Mouse (Mus musculus): ENCODE measurements around the gene Sncg. TPM values are rescaled to one million over a fixed set of nuclear protein-coding genes. Genes with fewer than 3 reads are reported as not detected.
"Not testable (repeated sequence)": the region's sequence is repeated elsewhere in the genome, so short reads cannot be mapped to it uniquely, and the experiment has no call there.

The Sncg gene
- 130 and 136 TPM in 2 replicates for polyA plus RNA-seq (2016; fragmentation: Nextera tagmentation; extraction: Ambion mirVana)

- Histone ChIP-seq H3K27ac (peak within 1 kb of the TSS; percentile 66), H3K27me3 (no peaks in the 10 kb centered on the region), H3K4me3 (peak within 1 kb of the TSS; percentile 13), H3K4me1 (peaks cover 21% of the 10 kb centered on the region), H3K4me2 (replicated peaks) (peak within 1 kb of the TSS; percentile 21; the same call in 1 of the 2 replicates), H3K9me3 (replicated peaks) (no peaks in the 10 kb centered on the region), H3K36me3 (no peaks in the 10 kb centered on the region), H3K9ac (0 out of 2 replicates have a peak within 1 kb of the TSS, but pooled peaks have one; percentile 10)
- WGBS: 38% methylated on average over 10 of the region's 10 CpGs
- peak; percentile 61 for ATAC-seq (ENCODE audit: low FRiP score)
Measured at GRCm38 (mm10) chr14:34374577-34374976, at the start of gene Sncg. Gene Sncg, minus strand, starts transcription at chr14:34374789.

DNA sequence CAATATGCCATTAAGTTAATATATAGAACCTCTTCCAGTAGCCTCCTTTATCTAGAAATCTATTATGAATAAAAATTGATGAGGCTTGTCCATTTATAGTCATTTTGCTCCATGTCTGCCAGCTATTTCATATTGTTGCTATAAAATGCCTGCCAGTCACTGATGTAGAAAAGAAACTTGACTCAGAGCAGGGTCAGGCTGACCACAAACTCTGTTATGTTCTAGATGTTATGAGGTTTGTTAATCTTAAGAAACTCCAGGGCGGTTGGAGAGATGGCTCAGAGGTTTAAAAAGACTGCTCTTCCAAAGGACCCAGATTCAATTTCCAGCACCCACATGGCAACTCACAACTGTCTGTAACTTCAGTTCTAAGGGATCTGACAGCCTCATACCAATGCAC lies 46.5 kb upstream of the Sncg start:
- 85% methylated on average over 1 of the region's 1 CpGs for WGBS
- H3K4me3 ChIP-seq: no peak overlapping the region
- H3K4me2 ChIP-seq (replicated peaks): no peak overlapping the region
- ATAC-seq (ENCODE audit: low FRiP score): no peak
- H3K27ac ChIP-seq: no peak overlapping the region
- no peak overlapping the region for H3K9ac ChIP-seq
- no peaks in the 10 kb centered on the region for H3K27me3 ChIP-seq
- peaks cover 38% of the 10 kb centered on the region for H3K36me3 ChIP-seq
- H3K9me3 ChIP-seq (replicated peaks): no peaks in the 10 kb centered on the region
- H3K4me1 ChIP-seq: no peaks in the 10 kb centered on the region

- Histone ChIP-seq H3K36me3 (peaks cover 56% of the 10 kb centered on the region), H3K4me2 (replicated peaks) (no peak overlapping the region), H3K9me3 (replicated peaks) (no peaks in the 10 kb centered on the region), H3K4me1 (no peaks in the 10 kb centered on the region), H3K4me3 (no peak overlapping the region), H3K27ac (no peak overlapping the region), H3K27me3 (no peaks in the 10 kb centered on the region), H3K9ac (no peak overlapping the region)
- WGBS: 88% methylated on average over 5 of the region's 5 CpGs
- ATAC-seq (ENCODE audit: low FRiP score): no peak
Measured at GRCm38 (mm10) chr14:34417501-34417900, 42.9 kb upstream of the Sncg start.

- not testable (repeated sequence) for ATAC-seq (ENCODE audit: low FRiP score); H3K4me2 ChIP-seq (replicated peaks); H3K4me1 ChIP-seq; H3K9me3 ChIP-seq (replicated peaks); H3K27me3 ChIP-seq; H3K9ac ChIP-seq; H3K4me3 ChIP-seq; H3K27ac ChIP-seq
- peaks cover 55% of the 10 kb centered on the region for H3K36me3 ChIP-seq
- whole genome bisulfite sequencing: 96% methylated on average over 4 of the region's 4 CpGs
Measured at GRCm38 (mm10) chr14:34416946-34417345, 42.4 kb upstream of the Sncg start.

DNA sequence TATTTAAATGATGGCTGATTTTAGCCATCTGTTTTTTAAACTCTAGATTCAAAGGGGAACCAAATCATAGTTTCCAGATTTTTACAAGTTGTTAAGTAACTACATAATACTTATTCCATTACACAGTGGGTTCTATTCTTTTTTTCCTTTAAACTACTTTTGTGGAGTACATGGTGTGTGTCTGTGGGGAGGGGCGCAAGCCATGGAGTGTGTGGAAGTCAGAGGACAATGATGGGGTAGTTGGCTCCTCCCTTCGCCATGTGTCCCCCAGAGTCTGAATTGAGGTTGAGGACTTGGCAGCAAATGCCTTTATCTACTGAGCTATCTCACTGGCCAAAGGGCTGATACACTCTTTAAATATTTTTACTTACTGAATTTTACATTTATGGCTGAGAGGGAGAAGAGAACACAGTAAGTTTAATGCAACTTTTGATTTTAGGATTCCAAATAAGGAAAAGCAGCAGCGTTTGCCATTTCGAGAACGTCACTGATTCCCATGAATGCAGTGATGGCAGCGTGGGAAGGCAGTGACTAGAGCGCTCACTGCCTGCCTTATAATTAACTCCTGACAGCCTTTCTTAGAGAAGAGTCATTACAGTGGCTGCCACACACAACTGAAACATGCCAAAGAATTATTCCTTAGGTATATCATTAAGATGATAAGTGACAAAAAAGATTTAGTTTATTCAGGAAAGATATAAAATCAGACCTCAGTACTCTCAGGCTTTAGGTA lies 37.7 kb upstream of the Sncg start:
- no peaks in the 10 kb centered on the region for H3K4me1 ChIP-seq
- H3K9me3 ChIP-seq (replicated peaks): no peaks in the 10 kb centered on the region
- no peak for ATAC-seq (ENCODE audit: low FRiP score)
- H3K4me3 ChIP-seq: no peak overlapping the region
- peaks cover 58% of the 10 kb centered on the region for H3K36me3 ChIP-seq
- H3K4me2 ChIP-seq (replicated peaks): no peak overlapping the region
- WGBS: 93% methylated on average over 7 of the region's 7 CpGs
- H3K27me3 ChIP-seq: no peaks in the 10 kb centered on the region
- no peak overlapping the region for H3K27ac ChIP-seq
- no peak overlapping the region for H3K9ac ChIP-seq

- Histone ChIP-seq H3K4me2 (replicated peaks) (no peak overlapping the region), H3K9ac (no peak overlapping the region), H3K27me3 (no peaks in the 10 kb centered on the region), H3K4me1 (no peaks in the 10 kb centered on the region), H3K9me3 (replicated peaks) (no peaks in the 10 kb centered on the region), H3K27ac (no peak overlapping the region), H3K4me3 (no peak overlapping the region), H3K36me3 (peaks cover 62% of the 10 kb centered on the region)
- WGBS: 98% methylated on average over 6 of the region's 6 CpGs
- no peak for ATAC-seq (ENCODE audit: low FRiP score)
Measured at GRCm38 (mm10) chr14:34410716-34411115, 36.1 kb upstream of the Sncg start.

- Histone ChIP-seq H3K27me3 (no peaks in the 10 kb centered on the region), H3K4me3 (no peak overlapping the region), H3K36me3 (peaks cover 56% of the 10 kb centered on the region), H3K4me1 (no peaks in the 10 kb centered on the region), H3K9me3 (replicated peaks) (no peaks in the 10 kb centered on the region), H3K9ac (no peak overlapping the region), H3K27ac (no peak overlapping the region), H3K4me2 (replicated peaks) (no peak overlapping the region)
- 95% methylated on average over 7 of the region's 7 CpGs for WGBS
- no peak for ATAC-seq (ENCODE audit: low FRiP score)
Measured at GRCm38 (mm10) chr14:34403424-34403823, 28.8 kb upstream of the Sncg start.

DNA sequence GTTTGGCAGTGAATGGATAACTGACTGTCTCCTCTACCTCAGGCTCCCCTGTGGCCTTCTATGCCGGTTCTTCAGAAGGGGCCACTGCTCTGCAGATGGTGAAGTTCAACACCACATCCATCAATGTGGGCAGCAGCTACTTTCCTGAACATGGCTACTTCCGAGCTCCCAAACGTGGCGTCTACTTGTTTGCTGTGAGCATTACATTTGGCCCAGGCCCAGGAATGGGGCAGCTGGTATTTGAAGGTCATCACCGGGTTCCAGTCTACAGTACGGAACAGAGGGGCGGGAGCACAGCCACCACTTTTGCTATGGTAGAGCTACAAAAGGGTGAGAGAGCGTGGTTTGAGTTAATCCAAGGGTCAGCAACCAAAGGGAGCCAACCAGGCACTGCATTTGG lies 28.3 kb upstream of the Sncg start:
- WGBS: 92% methylated on average over 8 of the region's 8 CpGs
- no peak for ATAC-seq (ENCODE audit: low FRiP score)

GRCm38 (mm10) chr14:34401135-34401534 lies 26.5 kb upstream of the Sncg start:
- Histone ChIP-seq H3K4me1 (no peaks in the 10 kb centered on the region), H3K4me2 (replicated peaks) (no peak overlapping the region), H3K9me3 (replicated peaks) (no peaks in the 10 kb centered on the region), H3K9ac (no peak overlapping the region), H3K36me3 (peaks cover 46% of the 10 kb centered on the region), H3K27ac (no peak overlapping the region), H3K27me3 (no peaks in the 10 kb centered on the region), H3K4me3 (no peak overlapping the region)
- ATAC-seq (ENCODE audit: low FRiP score): no peak
- 54% methylated on average over 6 of the region's 6 CpGs for WGBS

More for the DNA sequence above, 28.3 kb upstream of the Sncg start:
- H3K9ac ChIP-seq: no peak overlapping the region
- no peak overlapping the region for H3K4me3 ChIP-seq
- no peaks in the 10 kb centered on the region for H3K27me3 ChIP-seq
- H3K4me2 ChIP-seq (replicated peaks): no peak overlapping the region
- peaks cover 58% of the 10 kb centered on the region for H3K36me3 ChIP-seq
- no peaks in the 10 kb centered on the region for H3K4me1 ChIP-seq
- H3K27ac ChIP-seq: no peak overlapping the region
- H3K9me3 ChIP-seq (replicated peaks): no peaks in the 10 kb centered on the region

DNA sequence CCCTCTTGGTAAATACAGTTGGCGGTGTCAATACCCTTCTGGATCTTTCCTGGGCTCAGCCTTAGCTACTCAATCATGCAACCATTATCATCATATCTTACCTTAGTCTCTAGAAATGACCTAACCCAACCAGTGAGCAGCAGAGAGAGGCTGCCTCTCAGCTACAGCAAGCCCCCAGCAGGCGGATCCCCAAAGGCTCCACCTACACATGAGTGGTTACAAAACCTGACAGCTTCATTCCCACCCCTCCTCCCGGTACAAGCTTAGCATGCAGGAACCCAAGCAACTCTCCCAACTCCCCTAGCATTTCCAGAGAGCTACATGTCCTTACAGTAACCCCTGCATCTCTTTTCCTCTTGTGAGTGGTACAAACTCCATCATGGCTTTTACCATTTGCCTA lies 25.4 kb upstream of the Sncg start:
- Histone ChIP-seq H3K9ac (no peak overlapping the region), H3K27me3 (no peaks in the 10 kb centered on the region), H3K36me3 (peaks cover 42% of the 10 kb centered on the region), H3K4me3 (no peak overlapping the region), H3K9me3 (replicated peaks) (no peaks in the 10 kb centered on the region), H3K4me1 (no peaks in the 10 kb centered on the region), H3K4me2 (replicated peaks) (no peak overlapping the region), H3K27ac (no peak overlapping the region)
- WGBS: 90% methylated on average over 3 of the region's 3 CpGs
- no peak for ATAC-seq (ENCODE audit: low FRiP score)

GRCm38 (mm10) chr14:34399301-34399700 lies 24.7 kb upstream of the Sncg start:
- Histone ChIP-seq H3K36me3 (peaks cover 35% of the 10 kb centered on the region), H3K27me3 (no peaks in the 10 kb centered on the region), H3K4me3 (no peak overlapping the region), H3K9ac (no peak overlapping the region), H3K27ac (no peak overlapping the region), H3K9me3 (replicated peaks) (no peaks in the 10 kb centered on the region), H3K4me1 (no peaks in the 10 kb centered on the region), H3K4me2 (replicated peaks) (no peak overlapping the region)
- 96% methylated on average over 6 of the region's 6 CpGs for WGBS
- ATAC-seq (ENCODE audit: low FRiP score): no peak

DNA sequence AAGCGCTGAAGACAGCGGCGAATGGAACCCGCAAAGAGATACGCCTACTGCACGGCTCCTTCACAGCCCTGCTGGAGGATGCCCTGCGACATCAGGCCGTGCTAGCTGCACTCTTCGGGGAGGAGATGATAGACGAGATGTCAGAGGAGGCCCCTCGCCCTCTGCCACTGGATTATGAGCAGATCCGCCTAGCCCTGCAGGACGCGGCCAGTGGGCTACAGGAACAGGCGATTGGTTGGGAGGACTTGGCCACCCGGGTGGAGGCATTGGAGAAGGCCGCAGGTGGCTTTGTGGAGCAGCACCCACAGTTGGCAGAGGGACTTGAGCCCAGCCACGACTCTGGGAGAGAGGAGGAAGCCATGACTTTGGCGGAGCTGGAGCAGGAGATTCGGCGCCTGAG lies 24.3 kb upstream of the Sncg start:
- no peaks in the 10 kb centered on the region for H3K9me3 ChIP-seq (replicated peaks)
- H3K27ac ChIP-seq: no peak overlapping the region
- no peak overlapping the region for H3K4me2 ChIP-seq (replicated peaks)
- H3K9ac ChIP-seq: no peak overlapping the region
- peaks cover 35% of the 10 kb centered on the region for H3K36me3 ChIP-seq
- WGBS: 91% methylated on average over 21 of the region's 21 CpGs
- no peaks in the 10 kb centered on the region for H3K27me3 ChIP-seq
- ATAC-seq (ENCODE audit: low FRiP score): no peak
- no peak overlapping the region for H3K4me3 ChIP-seq
- H3K4me1 ChIP-seq: no peaks in the 10 kb centered on the region

DNA sequence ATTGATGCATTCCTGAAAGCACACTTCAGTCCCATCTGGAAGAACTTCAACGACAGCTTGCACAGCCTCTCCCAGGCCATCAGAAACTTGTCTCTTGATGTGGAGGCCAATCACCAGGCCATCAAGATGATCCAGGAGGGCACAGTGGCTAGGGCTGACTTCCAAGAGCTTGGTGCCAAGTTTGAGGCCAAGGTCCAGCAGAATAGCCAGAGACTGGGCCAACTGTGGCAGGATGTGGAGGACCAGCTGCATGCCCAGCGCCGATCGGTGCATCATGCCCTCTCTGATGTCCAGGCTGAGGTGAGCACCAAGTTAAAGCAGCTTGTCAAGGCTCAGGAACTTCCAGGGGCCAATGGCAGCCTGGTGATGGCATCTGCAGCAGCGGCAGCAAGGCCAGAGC lies 23.3 kb upstream of the Sncg start:
- no peaks in the 10 kb centered on the region for H3K4me1 ChIP-seq
- H3K36me3 ChIP-seq: peaks cover 30% of the 10 kb centered on the region
- H3K27ac ChIP-seq: no peak overlapping the region
- no peaks in the 10 kb centered on the region for H3K27me3 ChIP-seq
- no peak overlapping the region for H3K4me2 ChIP-seq (replicated peaks)
- H3K4me3 ChIP-seq: no peak overlapping the region
- no peak overlapping the region for H3K9ac ChIP-seq
- 94% methylated on average over 5 of the region's 5 CpGs for WGBS
- no peak for ATAC-seq (ENCODE audit: low FRiP score)
- no peaks in the 10 kb centered on the region for H3K9me3 ChIP-seq (replicated peaks)

Measured in hindbrain, embryonic 12.5 days (tissue).